Comparison of ENCODE assay signal across 11 mouse cellular contexts in genomic region chr17:83707846-83708245, GRCm38 (mm10). TPM values are rescaled to one million over a fixed set of nuclear protein-coding genes. Genes with fewer than 3 reads are reported as not detected.
DNase-seq lines count a peak whose midpoint lies in the region; ATAC-seq and TF ChIP-seq lines count a peak whose summit lies in the region.
"Had no signal": no experiment of that assay in that cellular context is flagged by ENCODE, and none has a peak within 500 bp of the region (broad histone marks: within the 10 kb centered on the region; RNA-seq: fewer than 3 reads in every experiment).

No protein-coding gene starts in this region.

- no peak for DNase-seq in forebrain, postnatal 0 days
- DNase-seq in spleen, adult 2 months (ENCODE audit: low read depth in 1 of 2, low spot score in 2 of 2) = peak in 1 of 2 experiments; percentile 19
- DNase-seq in spleen, postnatal 14 days (ENCODE audit: low spot score in 2 of 2) = no peak
- DNase-seq in liver, embryonic 11.5 days (ENCODE audit: low spot score) = no peak
- peak; percentile 30 to 32 for DNase-seq in thymus, postnatal 10 days (ENCODE audit: low spot score in 2 of 2)
- DNase-seq in cerebellum, adult 18-20 months = no peak
- DNase-seq in adrenal gland, postnatal 14 days = no peak
- DNase-seq: gastrocnemius, postnatal 25 days; kidney, postnatal 4 days had no signal

- H3K4me2 ChIP-seq in forebrain, embryonic 16.5 days (ENCODE audit: low read length) = peak overlapping the region; percentile 81; the same call in 1 of the 2 replicates
- H3K4me2 ChIP-seq in forebrain, postnatal 0 days (ENCODE audit: low read depth) = no peak overlapping the region
- peak overlapping the region; percentile 96 for H3K4me2 ChIP-seq in liver, embryonic 11.5 days
- H3K4me2 ChIP-seq: midbrain, embryonic 11.5 days had no signal

- H3K9me3 ChIP-seq in forebrain, embryonic 16.5 days (ENCODE audit: control insufficient read depth, low read length) = no peaks in the 10 kb centered on the region
- H3K9me3 ChIP-seq in forebrain, postnatal 0 days (ENCODE audit: low read length) = no peaks in the 10 kb centered on the region
- no peaks in the 10 kb centered on the region for H3K9me3 ChIP-seq in liver, embryonic 11.5 days (ENCODE audit: control insufficient read depth, low read length)

- ATAC-seq in forebrain, embryonic 16.5 days = no peak
- ATAC-seq in forebrain, postnatal 0 days = no peak
- ATAC-seq in liver, embryonic 11.5 days (replicated peaks; ENCODE audit: low FRiP score) = no peak

- no peak overlapping the region for H3K9ac ChIP-seq in forebrain, embryonic 16.5 days (replicated peaks; ENCODE audit: low read depth, low read length)
- H3K9ac ChIP-seq in forebrain, postnatal 0 days = no peak overlapping the region
- peak overlapping the region; percentile 58 for H3K9ac ChIP-seq in liver, embryonic 11.5 days (ENCODE audit: low read depth, low read length)

- H3K27ac ChIP-seq in forebrain, embryonic 16.5 days (ENCODE audit: low read length) = no peak overlapping the region
- no peak overlapping the region for H3K27ac ChIP-seq in forebrain, postnatal 0 days (ENCODE audit: low read depth, low read length)
- H3K27ac ChIP-seq in spleen, adult 2 months (ENCODE audit: insufficient read depth, low read length) = peak overlapping the region; percentile 98
- H3K27ac ChIP-seq in liver, embryonic 11.5 days (ENCODE audit: low read depth, low read length) = 0 out of 2 replicates have a peak overlapping the region, but pooled peaks have one; percentile 1

- H3K4me3 ChIP-seq in forebrain, embryonic 16.5 days (replicated peaks; ENCODE audit: low read length) = no peak overlapping the region
- H3K4me3 ChIP-seq in forebrain, postnatal 0 days (ENCODE audit: low read depth, low read length) = no peak overlapping the region
- peak overlapping the region; percentile 35; the same call in 1 of the 2 replicates for H3K4me3 ChIP-seq in spleen, adult 2 months (ENCODE audit: extremely low read depth, insufficient read depth, insufficient read length)
- H3K4me3 ChIP-seq in liver, embryonic 11.5 days (ENCODE audit: low read depth, low read length) = peak overlapping the region; percentile 92

- peaks cover 12% of the 10 kb centered on the region for H3K4me1 ChIP-seq in forebrain, embryonic 16.5 days (replicated peaks; ENCODE audit: control insufficient read depth, insufficient read depth, low read length)
- no peaks in the 10 kb centered on the region for H3K4me1 ChIP-seq in forebrain, postnatal 0 days (ENCODE audit: insufficient read depth)
- H3K4me1 ChIP-seq in spleen, adult 2 months (ENCODE audit: control insufficient read depth, insufficient read depth, insufficient read length) = peaks cover 12% of the 10 kb centered on the region; the same call in 1 of the 2 replicates
- peaks cover 33% of the 10 kb centered on the region for H3K4me1 ChIP-seq in liver, embryonic 11.5 days (replicated peaks; ENCODE audit: control insufficient read depth, insufficient read depth, low read length)

- H3K27me3 ChIP-seq in forebrain, embryonic 16.5 days (replicated peaks; ENCODE audit: control insufficient read depth, insufficient read depth, low read length) = no peaks in the 10 kb centered on the region
- H3K27me3 ChIP-seq in forebrain, postnatal 0 days (ENCODE audit: insufficient read depth, low read length) = no peaks in the 10 kb centered on the region
- H3K27me3 ChIP-seq in spleen, adult 2 months (ENCODE audit: control insufficient read depth, insufficient read depth, low read length) = no peaks in the 10 kb centered on the region
- no peaks in the 10 kb centered on the region for H3K27me3 ChIP-seq in liver, embryonic 11.5 days (replicated peaks; ENCODE audit: control insufficient read depth, insufficient read depth, low read length)

- no peak for TF ChIP-seq CTCF in forebrain, postnatal 0 days (IDR thresholded peaks at IDR 0.05; ENCODE audit: low read depth)
- no peak for TF ChIP-seq CTCF in spleen, adult 2 months (IDR thresholded peaks at IDR 0.05; ENCODE audit: extremely low read depth, insufficient read depth, insufficient read length, insufficient replicate concordance)

- TF ChIP-seq POLR2A in spleen, adult 2 months (IDR thresholded peaks at IDR 0.05; ENCODE audit: low read depth, low read length) = no peak; the same call in 1 of the 2 replicates

- H3K36me3 ChIP-seq in forebrain, embryonic 16.5 days (ENCODE audit: control insufficient read depth, insufficient read depth) = no peaks in the 10 kb centered on the region
- H3K36me3 ChIP-seq in forebrain, postnatal 0 days (ENCODE audit: insufficient read depth) = 0 out of 2 replicates have a peak, but pooled peaks cover 3% of the 10 kb centered on the region
- H3K36me3 ChIP-seq in spleen, adult 2 months (ENCODE audit: control insufficient read depth, insufficient read depth, low read length) = peaks cover 3% of the 10 kb centered on the region
- H3K36me3 ChIP-seq in liver, embryonic 11.5 days (ENCODE audit: control insufficient read depth, insufficient read depth, low read length) = peaks cover 2% of the 10 kb centered on the region; the same call in 1 of the 2 replicates

- WGBS in forebrain, embryonic 16.5 days = 89% methylated on average over 6 of the region's 6 CpGs
- WGBS in forebrain, postnatal 0 days = 92% methylated on average over 6 of the region's 6 CpGs
- 33% methylated on average over 6 of the region's 6 CpGs for WGBS in spleen, adult 2 months
- WGBS in liver, embryonic 11.5 days = 74% methylated on average over 6 of the region's 6 CpGs

RNA-seq across cellular contexts. Expression of gene Mta3, which starts 1.9 kb away (rescaled TPM):
- polyA plus RNA-seq in forebrain, embryonic 16.5 days (2015; fragmentation: Nextera tagmentation; extraction: Ambion mirVana) = 38.2 and 39.6 TPM in 2 replicates
- total RNA-seq in forebrain, postnatal 0 days (2014; rRNA removed) = 38.9 and 47.5 TPM in 2 replicates
- polyA plus RNA-seq in forebrain, postnatal 0 days (2015; fragmentation: Nextera tagmentation; extraction: Ambion mirVana) = 28.0 and 35.7 TPM in 2 replicates
- polyA plus RNA-seq in spleen, adult 2 months (2012; rRNA removed) = 30.5 and 45.5 TPM in 2 replicates
- polyA plus RNA-seq in liver, embryonic 11.5 days (2014; fragmentation: Nextera tagmentation; extraction: Ambion mirVana) = 63.0 and 67.2 TPM in 2 replicates
- total RNA-seq in adrenal gland, postnatal 14 days (2021) = 66.1 and 66.8 TPM in 2 replicates

Comparison
In these comparisons a context has a peak if more than half of its experiments do, and no peak if none do; other contexts are left out.
1. H3K27ac ChIP-seq: peak in spleen, adult 2 months (single experiment) and liver, embryonic 11.5 days (single experiment); none in forebrain, embryonic 16.5 days (single experiment) and forebrain, postnatal 0 days (single experiment).
2. H3K4me3 ChIP-seq: peak in spleen, adult 2 months (single experiment) and liver, embryonic 11.5 days (single experiment); none in forebrain, embryonic 16.5 days (single experiment) and forebrain, postnatal 0 days (single experiment).
3. DNase-seq: peak in thymus, postnatal 10 days (2 of 2); none in forebrain, postnatal 0 days (single experiment), spleen, postnatal 14 days (0 of 2), liver, embryonic 11.5 days (single experiment), cerebellum, adult 18-20 months (0 of 2) and adrenal gland, postnatal 14 days (single experiment).